Mouse (Mus musculus): ENCODE measurements around the gene Tmem18. TPM values are rescaled to one million over a fixed set of nuclear protein-coding genes. Genes with fewer than 3 reads are reported as not detected.

Tmem18 gene
- total RNA-seq, 2 experiments from 2014 or later = 45.2 to 47.3 TPM

DNA sequence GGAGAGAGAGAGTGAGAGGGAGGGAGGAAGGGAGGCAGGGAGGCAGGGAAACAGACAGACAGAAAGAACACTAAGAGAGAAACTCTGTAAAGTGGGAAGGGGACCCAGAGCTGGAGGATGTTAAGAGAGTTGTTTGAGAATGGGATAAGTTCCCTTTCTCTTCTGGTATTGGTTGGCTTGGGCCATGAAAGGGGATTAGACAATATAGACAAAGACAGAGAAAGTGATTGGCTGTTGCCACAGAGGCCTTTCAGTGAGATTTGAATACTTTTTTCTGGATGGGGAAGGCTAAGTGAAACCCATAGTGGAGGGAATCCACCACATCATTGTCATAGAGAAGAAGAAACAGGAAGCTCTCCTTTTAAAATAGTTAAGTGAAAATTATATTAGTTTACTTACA, 50.3 kb downstream of the Tmem18 start:
- no peak for DNase-seq (ENCODE audit: extremely low spot score in 1 of 2, low spot score in 2 of 2)
- intact Hi-C loops (cut with DNase I) = no loop called here

Small RNA genes within 50 kb of the gene (microRNA-seq; reads per million reads assigned to microRNA genes)
- gene Gm25243 = not detected

Other genes with a start within 250 kb of the Tmem18 start
- 1 to 10 TPM; 4.7 to 5.1 TPM for gene Sntg2, start 211.1 kb upstream of the Tmem18 start, total RNA-seq (2021)

Measured in left cerebral cortex, postnatal 10 days (tissue).